Mouse (Mus musculus): Measurements from ENCODE around the gene Hsf2.
"Not testable (repeated sequence)": the region's sequence is repeated elsewhere in the genome, so short reads cannot be mapped to it uniquely, and the experiment has no call there.

Hsf2 gene

GRCm38 (mm10) chr10:57531616-57532217 lies 45.5 kb downstream of the Hsf2 start:
- DNase-seq (ENCODE audit: low read depth, low spot score), result no peak

DNA sequence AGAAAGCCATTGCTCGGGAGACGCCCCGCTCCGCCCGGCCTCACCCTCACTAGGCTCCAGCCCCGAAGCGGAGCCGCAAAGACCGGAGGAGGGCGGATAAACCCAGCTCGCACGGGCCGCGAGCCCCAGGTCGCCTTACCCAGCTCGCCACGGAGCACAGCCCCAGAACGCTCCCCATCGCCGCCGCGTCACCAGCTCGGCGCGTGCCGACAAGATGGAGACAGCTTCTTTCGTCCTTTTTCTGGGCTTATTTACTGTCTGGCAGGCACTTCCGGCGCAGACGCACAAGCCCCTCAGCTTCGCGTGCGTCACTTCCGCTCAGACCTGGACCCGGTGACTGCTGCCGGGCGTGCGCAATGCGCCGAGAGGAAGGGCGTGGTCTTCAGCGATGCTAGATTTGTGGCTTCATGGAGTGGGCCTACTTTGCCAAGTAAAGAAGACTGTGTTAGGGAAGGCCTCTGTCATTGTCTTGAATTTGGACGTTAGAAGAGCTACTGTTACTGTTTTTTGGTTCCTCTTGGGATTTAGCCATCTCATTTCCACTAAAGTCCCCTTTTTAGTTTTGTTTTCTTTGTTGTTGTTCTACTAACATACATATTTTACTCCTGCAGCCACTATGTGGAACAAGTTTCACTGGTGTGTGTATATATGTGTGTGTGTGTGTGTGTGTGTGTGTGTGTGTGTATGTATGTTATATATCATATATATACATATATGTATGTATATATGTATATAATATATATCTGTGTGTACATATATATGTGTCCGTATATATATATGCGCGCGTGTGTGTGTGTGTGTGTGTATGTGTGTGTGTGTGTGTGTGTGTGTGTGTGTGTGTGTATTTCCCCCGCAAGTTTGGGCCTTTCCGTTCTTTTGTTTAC lies 46.3 kb downstream of the Hsf2 start, which contains the start of gene Serinc1:
TSS of gene Serinc1 (minus strand) at position 313 of the 884 bp plus-strand sequence.
- peak; percentile 93 for DNase-seq (ENCODE audit: low read depth, low spot score)

DNA sequence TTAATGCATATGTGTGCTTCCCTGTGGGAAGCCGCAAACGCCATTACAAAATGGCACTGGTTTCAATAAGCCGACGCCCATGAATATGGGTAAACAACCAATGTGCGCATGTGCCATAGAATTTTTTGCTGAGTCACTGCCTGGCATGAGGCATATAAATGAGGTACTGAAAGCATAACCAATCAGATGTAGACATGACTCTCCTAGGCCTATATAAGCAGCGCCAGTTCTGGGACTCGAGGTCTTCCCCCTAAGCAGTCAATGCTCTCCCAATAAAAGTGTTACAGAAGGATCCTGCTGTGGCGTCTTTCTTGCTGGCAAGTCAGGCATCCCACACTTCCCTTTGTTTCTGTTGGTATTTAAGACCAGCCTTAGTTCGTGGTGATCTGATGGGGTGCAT lies 57.7 kb downstream of the Hsf2 start:
- DNase-seq (ENCODE audit: low read depth, low spot score), result not testable (repeated sequence)

- no peak for DNase-seq (ENCODE audit: low read depth, low spot score)
Measured at GRCm38 (mm10) chr10:57549631-57550030, 63.4 kb downstream of the Hsf2 start.

DNA sequence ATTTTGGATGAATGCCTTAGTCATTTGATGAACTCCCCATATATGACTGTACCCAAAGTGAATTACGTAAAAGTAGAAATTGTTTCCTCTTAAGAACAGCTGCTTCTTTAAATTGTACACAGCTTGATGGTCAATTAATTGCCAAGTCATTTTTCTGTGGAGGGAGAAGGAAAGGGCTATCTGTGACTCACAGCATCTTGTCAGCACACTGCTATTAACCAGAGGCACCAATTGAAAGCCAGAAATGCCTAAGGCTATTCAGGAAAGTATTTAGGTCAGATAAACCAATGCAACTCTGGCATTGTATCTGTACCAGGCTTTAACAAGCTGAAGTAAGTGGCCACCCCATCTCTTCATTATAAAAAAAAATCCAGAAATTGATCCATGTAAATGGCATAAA lies 67.5 kb downstream of the Hsf2 start:
- DNase-seq (ENCODE audit: low read depth, low spot score), result no peak

- DNase-seq (ENCODE audit: low read depth, low spot score), result no peak
Measured at GRCm38 (mm10) chr10:57557597-57557996, 71.4 kb downstream of the Hsf2 start.
